Mouse (Mus musculus): ENCODE results near the gene Fadd. TPM values are rescaled to one million over a fixed set of nuclear protein-coding genes. Genes with fewer than 3 reads are reported as not detected.

Gene Fadd
- 10 to 100 TPM; 10.6 to 13.1 TPM for total RNA-seq (2021)

DNA sequence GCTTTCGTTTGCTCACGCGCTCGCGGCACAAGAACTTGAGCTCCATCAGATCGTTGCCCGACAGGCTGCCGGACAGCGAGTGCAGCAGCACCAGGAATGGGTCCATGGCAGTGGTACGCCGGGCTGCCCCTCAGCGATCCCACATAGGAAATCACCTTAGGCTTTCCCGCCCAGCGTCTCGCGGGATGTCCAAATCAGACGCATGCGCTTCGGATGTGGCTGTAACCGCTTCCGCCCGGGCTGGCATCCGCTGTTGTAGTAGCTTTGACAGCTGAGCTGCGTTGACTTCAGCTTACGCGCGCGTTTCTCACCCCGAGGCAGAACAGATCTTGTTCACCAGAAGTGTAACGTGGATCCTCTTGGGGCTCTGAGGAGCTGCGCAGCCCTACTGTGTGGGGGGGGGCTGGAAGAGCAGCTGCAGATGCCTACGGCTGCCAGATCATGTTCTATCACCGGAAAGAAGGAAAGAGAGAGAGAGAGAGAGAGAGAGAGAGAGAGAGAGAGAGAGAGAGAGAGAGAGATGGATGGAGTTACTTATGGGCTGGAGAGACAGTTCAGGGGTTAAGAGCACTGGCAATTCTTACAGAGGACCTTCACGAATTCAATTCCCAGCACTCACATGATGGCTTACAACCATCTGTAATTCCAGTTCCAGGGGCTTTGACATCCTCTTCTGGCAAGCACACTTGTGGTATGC is at the start of gene Fadd:
Gene Fadd (minus strand): TSS at position 180 of the 697 bp plus-strand sequence.
- DNase-seq = peak; percentile 98 to 99
- intact Hi-C loops (cut with DNase I) = no loop called here

DNA sequence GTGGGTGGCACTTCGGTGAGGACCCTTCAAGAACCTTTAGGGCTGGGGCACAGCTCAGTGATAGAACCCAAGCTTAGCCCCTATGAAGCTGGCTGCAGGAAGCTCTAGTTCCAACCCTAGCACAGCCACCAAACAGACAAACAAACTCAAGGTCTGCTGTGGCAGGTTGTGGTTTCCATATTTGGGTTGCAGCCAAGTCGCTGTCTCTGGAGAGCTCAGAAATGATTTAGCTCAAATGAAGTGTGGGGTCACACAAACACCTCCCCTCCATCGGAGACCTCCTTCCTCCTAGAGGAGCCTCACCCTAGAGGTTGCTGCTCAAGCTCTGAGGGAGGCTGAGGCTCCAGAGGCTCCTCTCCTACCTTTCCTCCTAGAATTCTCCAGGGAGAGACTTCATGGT is 48.4 kb upstream of the Fadd start:
- DNase-seq = no peak
- intact Hi-C loops (cut with DNase I) = no loop called here

DNA sequence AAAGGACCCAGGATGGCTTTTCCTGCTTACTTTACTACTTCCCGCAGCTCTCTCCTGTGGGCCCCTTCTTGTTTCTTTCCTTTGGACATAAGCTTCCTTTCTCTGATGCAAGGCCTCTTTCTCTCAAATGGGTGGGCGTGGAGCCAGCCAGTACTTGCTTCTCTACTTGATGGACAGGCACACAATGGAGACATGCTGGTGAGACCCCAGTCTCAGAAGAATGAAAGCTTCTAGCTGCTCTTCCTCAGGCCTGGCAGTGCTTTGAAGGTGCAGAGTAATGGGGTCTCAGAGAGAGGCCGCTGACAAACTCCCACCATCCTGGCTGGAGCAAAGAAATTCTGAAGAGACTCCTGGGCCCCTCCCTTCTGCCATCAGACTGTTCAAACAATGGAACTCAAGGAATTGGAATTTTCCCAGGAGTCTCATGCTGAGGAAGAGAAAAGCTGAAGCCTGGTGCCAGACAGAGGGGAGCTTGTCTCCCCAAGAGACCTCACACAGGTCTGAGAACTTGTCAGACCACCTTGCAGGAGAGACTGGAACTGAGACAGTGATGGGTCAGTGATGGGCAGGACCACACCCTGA is 46.2 kb upstream of the Fadd start:
- intact Hi-C loops (cut with DNase I) = no loop called here
- DNase-seq = no peak

DNA sequence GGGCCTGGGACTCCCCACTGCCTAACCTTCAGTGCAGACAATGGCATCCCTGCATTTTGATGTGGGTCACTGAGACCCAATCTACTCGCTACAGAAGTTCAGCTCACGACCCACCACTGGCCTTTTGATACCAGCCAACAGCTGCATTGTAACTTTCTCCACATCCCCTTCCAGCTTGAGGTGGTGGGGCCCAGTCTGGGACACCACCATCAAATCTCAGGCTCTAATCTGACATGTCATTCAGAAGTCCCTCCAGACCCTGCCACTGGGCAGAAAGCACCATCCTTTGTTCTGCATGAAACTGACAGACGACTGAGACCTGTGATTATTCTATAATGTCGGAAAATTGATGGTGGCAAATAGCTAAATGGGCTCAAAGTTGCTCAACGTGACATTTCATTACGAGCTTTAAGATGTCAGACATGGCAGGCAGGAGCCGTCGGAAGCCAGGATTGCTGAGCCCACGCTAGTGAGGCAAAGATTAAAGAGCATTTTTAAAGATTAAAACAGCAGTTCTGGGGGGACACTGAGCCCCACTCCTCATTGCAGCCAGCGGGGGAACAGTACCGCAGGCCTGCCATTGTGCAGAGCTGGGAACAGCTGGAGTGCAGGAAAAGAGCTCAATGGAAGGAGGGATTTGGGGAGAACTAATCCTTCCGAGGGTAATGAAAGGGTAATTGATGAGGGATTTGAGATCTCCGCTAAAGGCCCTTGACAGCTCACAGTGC is 45.5 kb upstream of the Fadd start:
- DNase-seq = no peak
- intact Hi-C loops (cut with DNase I) = no loop called here

DNA sequence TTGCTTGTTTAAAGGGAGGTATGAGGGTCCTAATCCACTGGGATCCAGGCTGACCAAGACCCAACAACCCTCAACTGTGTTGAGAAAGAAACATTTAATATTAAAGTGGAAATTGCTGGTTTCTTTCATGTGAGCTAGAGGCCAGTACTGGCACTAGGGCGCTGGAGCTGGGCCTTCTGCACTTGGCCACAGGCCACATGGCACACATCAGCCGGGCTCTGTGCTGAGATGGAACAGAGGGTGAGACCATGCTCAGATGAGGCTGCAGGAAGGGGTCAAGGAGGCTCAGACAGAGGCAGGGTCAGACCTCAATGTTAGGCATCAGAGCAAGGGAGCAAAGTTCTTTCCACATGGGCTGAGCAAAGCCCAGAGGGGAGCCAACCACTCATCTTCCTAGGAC is 43.8 kb upstream of the Fadd start:
- intact Hi-C loops (cut with DNase I) = no loop called here
- peak in 1 of 2 experiments; percentile 25 for DNase-seq

DNA sequence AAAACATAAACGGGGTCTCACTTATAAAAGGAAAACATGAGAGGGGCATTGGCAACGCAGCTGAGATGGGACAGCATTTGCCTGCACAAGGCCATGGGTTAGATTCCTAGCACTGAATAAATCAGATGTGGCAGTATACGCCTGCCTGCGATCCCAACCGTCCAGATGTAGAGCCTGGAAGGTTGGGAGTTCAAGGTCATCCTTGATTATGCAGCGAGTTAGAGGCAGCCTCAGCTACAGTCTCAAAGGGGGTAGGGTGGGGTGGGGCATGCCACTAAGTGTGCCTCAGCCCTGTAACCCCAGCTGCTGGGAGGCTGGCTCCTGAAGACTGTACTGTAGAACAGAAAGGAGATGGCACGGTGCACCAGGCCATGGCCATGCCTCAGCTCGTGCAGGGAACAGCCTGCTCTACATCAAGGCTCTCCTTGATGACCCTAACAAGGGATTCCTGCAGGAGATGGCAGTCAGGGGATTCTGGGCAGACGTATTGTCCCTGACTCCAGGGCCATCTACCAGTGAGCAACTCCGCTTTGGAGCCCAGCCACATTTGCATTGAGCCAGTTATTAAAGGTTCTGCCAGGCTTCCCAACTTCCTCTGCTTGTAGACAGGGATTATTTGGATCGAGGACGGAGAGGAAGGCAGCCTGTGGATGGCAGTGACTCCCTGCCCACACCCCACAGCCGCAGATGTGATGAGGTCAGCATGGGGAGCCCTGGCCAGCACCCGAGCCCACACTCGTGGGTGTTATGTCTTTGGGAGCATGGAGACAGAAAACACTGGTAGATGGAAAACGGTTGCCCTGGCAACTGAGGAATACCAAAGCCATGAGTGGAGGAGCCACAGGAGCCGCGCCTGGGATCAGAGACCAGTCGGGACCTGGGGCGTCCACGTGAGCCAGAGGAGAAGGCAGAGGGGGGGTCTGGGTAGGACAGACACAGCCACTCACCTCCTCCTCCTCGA is 38.7 kb upstream of the Fadd start:
- DNase-seq = peak in 1 of 2 experiments; percentile 18
- intact Hi-C loops (cut with DNase I) = no loop called here

DNA sequence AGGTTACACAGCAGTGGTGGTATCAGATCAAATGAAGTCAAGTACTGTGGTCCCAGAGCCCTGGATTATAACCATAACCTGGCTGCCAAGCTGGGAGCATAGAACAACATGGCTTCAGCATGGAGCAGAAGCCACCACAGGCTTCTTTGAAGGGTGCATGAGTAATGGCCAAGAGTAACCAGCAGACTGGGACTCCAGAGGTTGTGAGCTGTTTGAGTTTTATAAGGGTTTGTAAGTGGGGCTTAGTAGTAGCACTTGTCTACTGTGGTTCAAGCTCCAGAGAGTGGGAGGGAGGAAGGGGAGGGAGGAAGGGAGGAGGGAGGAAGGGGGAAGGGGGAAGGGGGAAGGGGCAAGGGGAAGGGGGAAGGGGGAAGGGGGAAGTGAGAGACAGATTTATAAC is 38.1 kb upstream of the Fadd start:
- DNase-seq = no peak
- intact Hi-C loops (cut with DNase I) = no loop called here

DNA sequence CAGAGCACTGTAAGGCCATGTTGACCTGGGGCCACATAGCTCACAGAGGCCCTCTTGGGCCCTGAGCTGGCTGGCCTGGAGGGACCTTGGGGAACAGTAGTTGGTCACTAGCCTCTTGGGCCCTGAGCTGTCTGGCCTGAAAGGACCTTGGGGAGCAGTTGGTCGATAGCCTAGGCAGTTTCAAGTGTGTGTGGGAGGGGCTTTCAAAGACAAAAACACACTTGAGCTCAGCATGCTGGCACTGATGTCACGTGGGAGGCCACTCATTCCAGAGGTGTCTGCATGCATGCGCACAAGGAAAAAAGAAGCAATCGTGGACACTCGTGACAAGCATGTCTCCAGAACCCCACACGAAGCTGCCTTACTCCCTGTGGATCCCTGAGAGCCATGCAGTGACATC is 33.1 kb upstream of the Fadd start:
- peak; percentile 23 to 24 for DNase-seq
- intact Hi-C loops (cut with DNase I) = no loop called here

DNA sequence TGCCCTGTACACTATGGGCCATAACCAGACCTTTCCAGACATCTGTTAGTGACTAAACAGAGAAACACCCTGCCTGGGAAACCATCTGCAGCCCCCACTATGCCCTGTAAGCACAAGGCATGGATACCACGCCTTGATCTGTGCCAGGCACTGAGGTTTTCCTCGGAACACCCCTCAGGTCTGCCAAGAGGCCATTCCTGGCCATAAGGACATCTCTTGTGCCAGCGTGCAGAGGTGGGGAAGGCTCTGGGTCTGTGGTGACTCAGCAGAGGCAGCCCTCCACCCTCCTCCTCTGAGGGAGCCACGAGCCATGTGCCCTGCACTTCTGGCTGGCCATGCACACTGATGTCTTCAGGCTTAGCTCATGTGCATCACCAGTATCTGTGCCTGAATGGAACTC is 30.6 kb upstream of the Fadd start:
- DNase-seq = no peak
- intact Hi-C loops (cut with DNase I) = no loop called here

DNA sequence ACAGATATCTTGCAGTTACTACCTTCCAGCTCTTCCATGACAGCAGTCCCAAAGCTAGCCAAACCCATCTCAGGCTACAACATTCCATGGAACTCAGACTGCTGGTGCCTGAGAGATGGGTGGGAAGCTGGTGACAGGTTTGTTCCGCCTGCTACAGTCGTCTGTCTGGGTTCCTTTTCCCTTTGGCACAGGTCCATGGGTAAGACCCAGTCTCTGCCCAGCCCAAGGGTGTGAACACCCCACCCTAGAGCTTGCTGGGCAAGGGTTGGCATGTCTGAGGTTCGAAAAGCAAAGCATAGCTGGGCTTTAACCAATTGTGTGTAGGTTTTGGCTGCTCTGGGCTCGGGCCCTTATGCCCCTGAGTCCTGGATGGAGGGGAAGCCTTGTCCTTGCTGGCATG is 30.1 kb upstream of the Fadd start:
- DNase-seq = no peak
- intact Hi-C loops (cut with DNase I) = no loop called here

DNA sequence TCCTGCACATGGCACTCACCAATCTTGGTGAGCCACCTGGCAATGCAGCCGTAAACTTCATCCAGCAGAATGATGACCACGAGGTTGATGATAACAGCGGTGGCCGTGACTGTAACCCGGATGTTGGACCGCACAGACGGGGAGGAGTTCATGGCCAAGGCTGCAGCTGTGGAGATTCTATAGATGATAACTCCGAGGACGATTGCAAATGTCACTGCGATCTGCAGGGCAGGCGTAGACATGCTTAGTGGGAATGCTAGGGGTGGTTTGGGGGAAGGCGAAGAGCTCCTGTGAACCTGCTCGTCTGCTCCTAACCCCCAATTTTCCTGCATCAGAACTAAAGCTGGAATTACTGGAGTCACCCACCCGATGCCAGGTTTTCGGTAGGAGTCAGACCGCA is 29.3 kb upstream of the Fadd start:
- DNase-seq = no peak
- intact Hi-C loops (cut with DNase I) = no loop called here

DNA sequence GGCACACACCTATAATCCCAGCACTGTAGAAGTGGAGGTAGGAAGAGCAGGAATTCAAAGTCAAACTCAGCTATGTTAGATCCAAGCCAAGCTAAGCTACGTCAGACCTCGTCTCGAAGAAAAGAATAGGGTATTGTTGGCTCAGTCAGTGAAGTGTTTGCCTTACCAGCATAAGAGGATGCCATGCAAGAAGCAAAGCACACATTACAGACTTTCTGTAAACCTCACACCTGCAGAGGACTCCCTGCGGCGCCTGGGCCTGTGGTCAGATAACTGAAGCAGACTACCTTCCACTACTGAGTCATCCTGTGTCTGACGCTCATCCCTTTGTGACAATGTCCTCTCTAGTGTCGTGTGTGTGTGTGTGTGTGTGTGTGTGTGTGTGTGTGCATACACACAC is 27.3 kb upstream of the Fadd start:
- DNase-seq = no peak
- intact Hi-C loops (cut with DNase I) = no loop called here

DNA sequence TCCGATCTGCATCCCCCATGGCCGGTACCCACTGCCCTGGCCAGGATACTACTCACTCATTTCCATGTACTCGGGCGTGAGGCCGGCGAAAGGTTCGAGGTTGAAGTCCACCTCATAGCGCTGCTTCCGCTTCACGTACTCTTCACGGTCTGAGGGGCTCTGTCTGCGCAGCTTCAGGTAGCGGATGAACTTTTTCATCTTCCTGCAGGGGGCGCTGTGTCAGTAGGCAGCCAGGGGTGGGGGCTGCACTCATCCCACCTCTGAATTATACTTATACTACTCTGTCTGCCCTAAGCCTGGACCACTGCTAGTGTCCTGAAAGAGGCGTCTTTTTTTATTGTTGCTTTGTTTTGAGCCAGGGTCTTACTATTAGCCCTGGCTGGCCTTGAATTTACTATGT is 25.6 kb upstream of the Fadd start:
- DNase-seq = no peak
- intact Hi-C loops (cut with DNase I) = no loop called here

DNA sequence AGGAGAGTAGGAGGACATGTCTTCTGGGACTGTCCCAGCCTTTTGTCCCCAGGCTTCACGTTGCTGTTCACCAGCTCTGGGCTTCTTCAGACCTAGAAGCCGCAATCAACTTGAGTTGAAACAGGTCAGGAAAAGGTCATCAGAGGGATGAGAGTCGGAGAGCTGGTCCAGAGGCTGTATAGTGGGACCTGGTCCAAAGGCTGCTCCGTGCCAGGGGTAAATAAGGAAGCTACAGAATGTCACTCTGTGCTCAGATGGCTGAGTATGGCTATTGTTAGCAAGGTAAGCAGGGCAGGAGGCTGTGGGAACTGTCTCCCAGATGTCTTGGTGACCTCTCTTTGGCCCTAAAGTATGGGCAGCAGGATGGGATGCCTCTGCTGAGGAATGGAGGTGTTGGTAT is 22.5 kb upstream of the Fadd start:
- intact Hi-C loops (cut with DNase I) = no loop called here
- peak in 1 of 2 experiments; percentile 54 for DNase-seq

DNA sequence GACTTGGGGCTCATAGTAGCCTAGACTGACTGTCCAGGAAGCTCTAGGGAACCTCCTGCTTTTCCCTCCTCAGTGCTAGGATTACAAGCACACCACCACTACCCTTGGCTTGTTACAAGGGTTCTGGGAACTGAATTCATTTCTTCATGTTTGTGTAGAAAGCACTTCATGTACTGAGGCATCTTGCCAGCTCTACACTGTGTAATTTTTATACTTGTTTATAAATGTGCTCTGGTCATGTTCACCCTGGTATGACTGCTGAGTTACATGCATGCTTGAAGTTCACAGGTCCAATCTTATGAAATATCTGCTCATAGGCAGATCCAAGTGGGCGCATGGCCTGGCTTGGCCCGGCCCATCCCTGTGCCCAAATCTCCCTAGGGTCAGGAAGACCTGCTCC is 22.0 kb upstream of the Fadd start:
- DNase-seq = no peak
- intact Hi-C loops (cut with DNase I) = no loop called here

DNA sequence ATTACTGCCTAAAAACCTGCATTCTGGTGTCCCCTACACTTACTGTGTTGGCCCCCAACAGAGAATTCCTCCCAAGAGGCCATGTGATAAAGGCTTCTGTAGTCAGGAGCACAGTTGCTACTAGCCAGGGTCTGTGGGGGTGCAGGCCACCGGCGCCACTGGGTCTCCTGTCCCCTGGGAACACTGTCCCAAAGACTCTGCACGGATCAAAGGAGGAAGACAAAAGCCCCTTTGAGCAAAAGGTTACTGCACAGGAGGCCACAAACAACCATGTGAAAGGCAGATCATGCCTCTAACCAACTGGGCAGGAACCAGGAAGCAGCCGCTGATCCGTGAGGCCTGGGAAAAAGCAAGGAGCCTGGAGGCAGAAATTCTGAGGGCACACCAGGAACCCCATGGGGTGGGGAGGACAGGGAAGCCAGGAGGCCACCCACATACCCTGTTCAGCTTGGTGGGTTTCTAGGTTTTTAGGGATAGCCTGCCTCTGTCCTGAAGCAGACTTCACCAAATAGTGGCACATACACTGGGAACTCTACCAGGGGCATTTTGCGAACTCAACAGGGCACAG is 18.2 kb upstream of the Fadd start:
- intact Hi-C loops (cut with DNase I) = no loop called here
- DNase-seq = no peak

DNA sequence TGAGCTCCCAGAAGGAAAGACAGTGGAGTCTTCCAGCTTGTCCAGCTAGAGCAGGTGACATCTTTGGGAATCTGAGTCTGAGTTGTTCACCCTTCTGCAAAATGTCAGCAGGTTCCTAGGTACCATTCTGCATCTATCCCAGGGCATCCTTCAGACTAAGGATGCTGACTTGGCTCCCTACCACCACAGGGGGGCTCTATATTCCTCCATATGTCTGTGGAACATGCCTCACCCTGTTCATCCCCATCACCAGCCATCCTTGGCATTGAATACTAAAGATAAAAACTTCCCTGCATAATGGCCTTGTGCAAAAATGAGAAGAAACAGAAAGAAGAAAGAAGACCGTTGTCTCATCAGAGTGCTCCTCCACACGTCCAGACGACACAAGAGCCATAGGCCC is 7.2 kb upstream of the Fadd start:
- intact Hi-C loops (cut with DNase I) = no loop called here
- DNase-seq = no peak

DNA sequence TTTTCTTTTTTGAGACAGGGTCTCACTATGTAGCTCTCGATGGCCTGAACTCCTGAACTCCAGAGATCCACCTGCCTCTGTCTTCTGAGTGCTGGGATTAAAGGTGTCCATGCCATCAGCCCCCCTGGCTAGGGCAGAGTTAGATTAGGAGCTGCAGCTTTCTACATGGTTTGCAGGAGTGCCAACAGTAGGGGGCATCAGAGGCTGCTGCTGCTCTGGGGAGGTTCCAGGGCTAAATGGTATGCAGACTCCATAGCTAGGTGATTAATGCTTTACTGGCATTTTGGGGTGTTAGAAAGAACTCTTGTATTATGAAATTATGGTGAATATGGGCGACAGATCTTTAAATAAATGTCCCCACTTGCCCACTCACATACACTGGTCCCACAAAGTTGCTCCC is 5.0 kb upstream of the Fadd start:
- intact Hi-C loops (cut with DNase I) = loop anchor here (2.0 kb wide), 1 partner anchor 370 kb away; no protein-coding TSS in a partner anchor
- DNase-seq = peak; percentile 51 to 65

DNA sequence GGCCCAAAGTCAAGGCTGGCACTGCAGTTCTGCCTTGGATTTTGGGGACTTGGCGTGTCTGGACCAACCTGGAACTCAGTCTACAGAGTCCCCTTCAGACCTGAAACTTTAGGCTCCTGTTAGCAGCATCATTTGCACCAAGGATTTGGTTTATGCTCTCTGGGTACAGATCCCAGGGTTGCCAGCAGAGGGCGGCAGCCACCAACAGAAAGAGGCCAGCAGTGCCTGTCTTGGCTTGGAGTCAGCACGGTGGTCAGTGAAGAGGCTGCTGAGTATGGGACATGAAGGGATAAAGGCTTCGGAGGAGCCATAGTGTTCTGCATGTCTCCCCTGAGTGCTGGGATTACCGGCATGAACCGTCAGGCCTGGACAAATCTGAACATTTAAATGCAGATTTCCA is 3.4 kb upstream of the Fadd start:
- intact Hi-C loops (cut with DNase I) = loop anchor here (1.0 to 2.0 kb wide), 3 partner anchors 191 to 369 kb away; no protein-coding TSS in a partner anchor
- peak; percentile 75 to 89 for DNase-seq

DNA sequence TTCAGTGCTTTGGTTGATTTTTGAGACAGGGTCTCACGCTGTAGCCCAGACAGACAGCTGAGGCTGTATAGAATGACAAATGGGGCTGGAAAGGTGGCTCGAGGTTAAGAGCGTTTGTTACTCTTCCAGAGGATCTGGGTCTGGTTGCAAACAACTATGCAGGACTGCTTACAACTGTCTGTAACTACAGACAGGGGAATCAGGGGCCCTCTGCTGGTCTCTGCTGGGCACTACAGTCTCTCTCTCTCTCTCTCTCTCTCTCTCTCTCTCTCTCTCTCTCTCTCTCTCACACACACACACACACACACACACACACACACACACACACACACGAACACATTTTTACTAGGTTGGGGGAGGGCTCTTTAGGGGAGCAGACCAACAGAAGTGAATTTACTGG is 1.4 kb upstream of the Fadd start:
- peak; percentile 52 to 62 for DNase-seq
- intact Hi-C loops (cut with DNase I) = loop anchor here (1.0 to 2.0 kb wide), 2 partner anchors 311 to 323 kb away; no protein-coding TSS in a partner anchor
